Mouse (Mus musculus): Measurements from ENCODE around the gene Helq.

The Helq gene

GRCm38 (mm10) chr5:100798165-100798860, at the start of gene Helq, which contains the start of gene Mrps18c:
Gene Helq, minus strand, starts transcription at chr5:100798598.
Gene Mrps18c, plus strand, starts transcription at chr5:100798627.
- in situ Hi-C loops (cut with MseI, MboI) = loop anchor here in 1 of 2 experiments (25.0 kb wide), 1 partner anchor 236 kb away; the partner anchor contains the start of gene Plac8

GRCm38 (mm10) chr5:100847143-100847542, 48.7 kb upstream of the Helq start:
- in situ Hi-C loops (cut with MseI, MboI) = no loop called here

- in situ Hi-C loops (cut with MseI, MboI) = no loop called here
Measured at GRCm38 (mm10) chr5:100846599-100846920, 48.2 kb upstream of the Helq start.

GRCm38 (mm10) chr5:100845848-100846598, 47.6 kb upstream of the Helq start:
- in situ Hi-C loops (cut with MseI, MboI) = no loop called here

GRCm38 (mm10) chr5:100845485-100845847, 47.1 kb upstream of the Helq start, which contains the start of gene Gpat3:
Gene Gpat3, plus strand, starts transcription at chr5:100845713.
- in situ Hi-C loops (cut with MseI, MboI) = no loop called here

- in situ Hi-C loops (cut with MseI, MboI) = no loop called here
Measured at GRCm38 (mm10) chr5:100844485-100844884, 46.1 kb upstream of the Helq start.

GRCm38 (mm10) chr5:100837907-100838306, 39.5 kb upstream of the Helq start:
- in situ Hi-C loops (cut with MseI, MboI) = no loop called here

- in situ Hi-C loops (cut with MseI, MboI) = no loop called here
Measured at GRCm38 (mm10) chr5:100835862-100836538, 37.6 kb upstream of the Helq start.

- in situ Hi-C loops (cut with MseI, MboI) = loop anchor here in 1 of 2 experiments (5.0 kb wide), 1 partner anchor 83 kb away; no protein-coding TSS in a partner anchor
Measured at GRCm38 (mm10) chr5:100833841-100834240, 35.4 kb upstream of the Helq start.

GRCm38 (mm10) chr5:100832680-100833079, 34.3 kb upstream of the Helq start:
- in situ Hi-C loops (cut with MseI, MboI) = loop anchor here in 1 of 2 experiments (5.0 kb wide), 1 partner anchor 85 kb away; no protein-coding TSS in a partner anchor

- in situ Hi-C loops (cut with MseI, MboI) = no loop called here
Measured at GRCm38 (mm10) chr5:100828701-100829100, 30.3 kb upstream of the Helq start.

GRCm38 (mm10) chr5:100826531-100826930, 28.1 kb upstream of the Helq start:
- in situ Hi-C loops (cut with MseI, MboI) = no loop called here

GRCm38 (mm10) chr5:100825975-100826374, 27.6 kb upstream of the Helq start:
- in situ Hi-C loops (cut with MseI, MboI) = no loop called here

- in situ Hi-C loops (cut with MseI, MboI) = loop anchor here in 1 of 2 experiments (5.0 kb wide), 1 partner anchor 94 kb away; no protein-coding TSS in a partner anchor
Measured at GRCm38 (mm10) chr5:100822826-100823225, 24.4 kb upstream of the Helq start.

- in situ Hi-C loops (cut with MseI, MboI) = loop anchor here in 1 of 2 experiments (5.0 kb wide), 1 partner anchor 96 kb away; no protein-coding TSS in a partner anchor
Measured at GRCm38 (mm10) chr5:100821375-100821774, 23.0 kb upstream of the Helq start.

GRCm38 (mm10) chr5:100820483-100821184, 22.2 kb upstream of the Helq start, which contains the start of gene Abraxas1:
Gene Abraxas1, minus strand, starts transcription at chr5:100820965.
- in situ Hi-C loops (cut with MseI, MboI) = loop anchor here in 1 of 2 experiments (5.0 kb wide), 1 partner anchor 97 kb away; no protein-coding TSS in a partner anchor

- in situ Hi-C loops (cut with MseI, MboI) = loop anchor here in 1 of 2 experiments (5.0 kb wide), 1 partner anchor 97 kb away; no protein-coding TSS in a partner anchor
Measured at GRCm38 (mm10) chr5:100819568-100820480, 21.4 kb upstream of the Helq start.

- in situ Hi-C loops (cut with MseI, MboI) = no loop called here
Measured at GRCm38 (mm10) chr5:100818341-100818740, 19.9 kb upstream of the Helq start.

- in situ Hi-C loops (cut with MseI, MboI) = loop anchor here in 1 of 2 experiments (25.0 kb wide), 1 partner anchor 232 kb away; the partner anchor contains the start of gene Plac8
Measured at GRCm38 (mm10) chr5:100794084-100794483, 4.3 kb downstream of the Helq start.

GRCm38 (mm10) chr5:100792261-100792660, 6.1 kb downstream of the Helq start:
- in situ Hi-C loops (cut with MseI, MboI) = loop anchor here in 1 of 2 experiments (25.0 kb wide), 1 partner anchor 230 kb away; the partner anchor contains the start of gene Plac8

Measured in mouse trophoblast stem cell (cell line).